Mouse (Mus musculus) heart, adult 2 months (tissue): ENCODE data around the gene Lax1.

Experiments
- CTCF ChIP-seq: fragments of 200-600 bp; IDR thresholded peaks from 2 replicates; pipeline ENCODE4 v1.8.1; 2022; ENCODE audit warnings: antibody characterized with exemption, mild to moderate bottlenecking, moderate library complexity
- EP300 ChIP-seq: fragments of 200-500 bp; IDR thresholded peaks from 2 replicates; pipeline ENCODE4 v1.6.1; 2011; ENCODE audit warnings: low read depth, low read length, control low read depth; ENCODE audit not compliant: insufficient read depth
- POLR2A ChIP-seq: fragments of 200-500 bp; IDR thresholded peaks from 2 replicates; pipeline ENCODE4 v1.6.1; 2011; ENCODE audit warnings: mild to moderate bottlenecking, low read depth, low read length, control low read depth; ENCODE audit not compliant: insufficient read depth

DNA sequence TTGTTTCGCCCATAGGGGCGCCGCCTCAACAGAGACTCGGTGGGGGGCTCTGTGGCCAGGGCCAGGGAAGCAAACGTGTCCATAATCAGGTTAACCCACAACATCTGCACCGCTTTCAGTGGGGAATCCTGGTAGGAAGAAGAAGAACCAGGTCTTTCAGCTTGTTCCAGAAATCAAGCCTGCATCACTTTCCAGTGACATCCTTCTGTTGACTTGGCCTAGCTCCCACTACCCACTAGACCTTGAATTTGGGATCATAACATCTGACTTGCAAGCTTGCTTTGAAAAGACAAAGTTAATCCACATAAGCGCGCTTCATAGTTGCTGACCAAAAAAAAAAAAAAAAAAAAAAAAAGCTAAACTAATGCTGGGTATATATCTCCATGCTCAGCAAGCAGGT lies 28.9 kb upstream of the Lax1 start:
- TF ChIP-seq POLR2A, result no peak
- no peak for TF ChIP-seq CTCF
- no peak for TF ChIP-seq EP300
